Mouse (Mus musculus) bone marrow, adult 2 months (tissue): Measurements from ENCODE around the gene Txnrd2.

ENCODE experiments used
- CTCF ChIP-seq: fragments of 200-500 bp; IDR thresholded peaks from 2 replicates; pipeline ENCODE4 v1.5.1; 2011; ENCODE audit warnings: low read length, control low read depth; ENCODE audit not compliant: control insufficient read depth, insufficient read depth
- POLR2A ChIP-seq: fragments of 200-500 bp; IDR thresholded peaks from 2 replicates; pipeline ENCODE4 v1.6.1; 2011; ENCODE audit warnings: low read depth, mild to moderate bottlenecking, control low read depth, low read length, borderline replicate concordance; ENCODE audit not compliant: control insufficient read depth

DNA sequence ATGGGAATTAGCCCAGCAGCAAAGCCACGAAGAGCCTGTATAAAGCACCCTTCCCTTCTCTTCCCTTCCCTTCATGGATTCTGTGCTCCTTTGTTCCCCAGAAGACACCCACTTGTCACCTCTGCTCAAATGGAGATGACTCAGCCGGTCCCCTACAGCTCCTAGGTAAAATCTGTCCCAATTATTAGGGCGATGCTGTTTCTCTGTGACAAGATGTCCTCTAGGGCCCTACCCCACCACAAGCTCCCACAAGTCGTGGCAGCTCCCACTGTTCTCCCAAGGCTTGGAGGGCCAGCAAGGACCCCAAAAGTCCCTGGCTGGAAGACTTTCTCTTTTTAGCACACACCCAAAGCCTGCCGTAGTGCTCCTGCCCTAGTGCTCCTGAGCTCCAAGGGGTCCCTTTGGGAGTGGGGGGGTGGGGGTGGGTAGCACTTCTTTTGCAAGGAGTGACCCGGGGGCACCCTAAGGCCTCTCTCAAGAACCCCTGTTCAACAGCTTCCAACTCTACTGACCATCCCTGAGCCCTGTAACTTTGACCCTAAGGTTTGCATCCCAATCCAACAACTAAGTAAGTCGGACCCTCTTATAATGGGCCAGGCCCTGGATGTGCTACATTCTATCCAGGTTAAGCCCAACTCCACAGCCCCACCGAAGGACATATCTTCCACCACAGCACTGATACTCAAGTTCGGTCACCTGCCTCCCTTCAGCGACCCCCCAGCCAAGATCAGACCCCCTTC lies 539 bp upstream of the Txnrd2 start:
- TF ChIP-seq CTCF (no peak), POLR2A (no peak)
